Mouse (Mus musculus) hindbrain, embryonic 16.5 days (tissue): ENCODE results near the gene Ethe1. TPM values are rescaled to one million over a fixed set of nuclear protein-coding genes. Genes with fewer than 3 reads are reported as not detected.

Experiments used
- ATAC-seq: fragments of 200-750 bp; cut with Nextera tagmentation; 2 replicates; pipeline ENCODE4 v1.8.0; 2017; ENCODE audit warnings: moderate TSS enrichment, moderate library complexity
- H3K27ac ChIP-seq: fragments of 300-500 bp; sonication (generic); 2 replicates; pipeline ENCODE4 v1.5.1; 2014; ENCODE audit warnings: low read depth, mild to moderate bottlenecking, control low read depth, low read length, moderate library complexity
- H3K27me3 ChIP-seq: fragments of 300-500 bp; sonication (generic); replicated peaks from 2 replicates; pipeline ENCODE4 v1.6.1; 2014; ENCODE audit warnings: low read length; ENCODE audit not compliant: control insufficient read depth, insufficient read depth
- H3K36me3 ChIP-seq: fragments of 300-500 bp; sonication (generic); 2 replicates; pipeline ENCODE4 v1.6.1; 2014; ENCODE audit warnings: mild to moderate bottlenecking, low read length, moderate library complexity, mixed read lengths; ENCODE audit not compliant: control insufficient read depth, insufficient read depth
- H3K4me1 ChIP-seq: fragments of 300-500 bp; sonication (generic); 2 replicates; pipeline ENCODE4 v1.6.1; 2014; ENCODE audit warnings: low read depth, low read length; ENCODE audit not compliant: control insufficient read depth, insufficient read depth
- H3K4me2 ChIP-seq: fragments of 300-500 bp; sonication (generic); 2 replicates; pipeline ENCODE4 v1.6.1; 2014; ENCODE audit warnings: mild to moderate bottlenecking, low read length, control low read depth, moderate library complexity
- H3K4me3 ChIP-seq: fragments of 300-500 bp; sonication (generic); 2 replicates; pipeline ENCODE4 v1.5.1; 2014; ENCODE audit warnings: mild to moderate bottlenecking, low read length, control low read depth, moderate library complexity
- H3K9ac ChIP-seq: fragments of 300-500 bp; sonication (generic); 2 replicates; pipeline ENCODE4 v1.6.1; 2014; ENCODE audit warnings: low read depth, mild to moderate bottlenecking, control low read depth, low read length, moderate library complexity
- H3K9me3 ChIP-seq: fragments of 300-500 bp; sonication (generic); 2 replicates; pipeline ENCODE4 v1.6.1; 2014; ENCODE audit warnings: mild to moderate bottlenecking, low read length, moderate library complexity; ENCODE audit not compliant: control insufficient read depth
- WGBS: fragments of 180-500 bp; shearing (Covaris S2); extraction: QIAGEN DNeasy Blood & Tissue Kit; methylation state at CpG from one replicate; pipeline ENCODE4 v1.1.7; 2014; 5-methylcytosine and 5-hydroxymethylcytosine counted together
- polyA plus RNA-seq: library from polyadenylated mRNA; unstranded; fragments of >200 nt; fragmentation: Nextera tagmentation; extraction: Ambion mirVana; gene quantifications from 2 replicates; pipeline ENCODE4 v1.2.1, GENCODE M21; 2015

Ethe1 gene
- polyA plus RNA-seq, 1 experiment from 2014 or later: 30.9 TPM

DNA sequence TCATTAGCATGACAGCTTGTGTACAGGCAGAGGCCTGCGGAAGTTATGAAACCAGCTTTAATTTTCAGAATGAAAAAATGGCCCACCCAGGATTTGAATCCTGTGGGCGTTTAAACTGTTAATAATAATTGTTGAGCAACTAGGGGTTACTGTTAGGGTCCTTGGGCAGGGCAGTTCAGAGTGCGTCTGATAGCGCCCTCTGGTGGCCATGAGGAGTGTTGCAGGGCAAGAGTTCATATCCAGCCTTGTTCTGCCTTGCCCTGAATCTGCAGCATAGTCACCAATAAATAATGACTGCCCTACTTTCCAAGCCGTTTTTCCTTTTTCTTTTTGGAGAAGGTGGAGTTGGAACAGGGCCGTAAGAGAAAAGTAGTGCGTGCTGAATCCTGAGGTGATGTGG is 66.3 kb downstream of the Ethe1 start:
- Histone ChIP-seq H3K4me1 (no peaks in the 10 kb centered on the region), H3K9ac (no peak overlapping the region), H3K27ac (no peak overlapping the region), H3K4me2 (no peak overlapping the region), H3K36me3 (no peaks in the 10 kb centered on the region), H3K4me3 (no peak overlapping the region), H3K27me3 (no peaks in the 10 kb centered on the region), H3K9me3 (no peaks in the 10 kb centered on the region)
- no peak for ATAC-seq
- WGBS: 30% methylated on average over 7 of the region's 7 CpGs

Other genes starting within 250 kb of the Ethe1 start
- gene Lypd5, start 238.3 kb upstream of the Ethe1 start, polyA plus RNA-seq: not detected in 2 replicates
- gene Kcnn4, start 217.3 kb upstream of the Ethe1 start, polyA plus RNA-seq: 2.5 and 3.2 TPM in 2 replicates
- 38.2 and 38.9 TPM in 2 replicates for gene Smg9, start 187.9 kb upstream of the Ethe1 start, polyA plus RNA-seq
- not detected in 2 replicates for gene Irgc1, start 135.2 kb upstream of the Ethe1 start, polyA plus RNA-seq
- 1.8 and 2.2 TPM in 2 replicates for gene Plaur, start 125.1 kb upstream of the Ethe1 start, polyA plus RNA-seq
- gene Cadm4, start 105.5 kb upstream of the Ethe1 start, polyA plus RNA-seq: 47.0 and 68.0 TPM in 2 replicates
- 272 and 277 TPM in 2 replicates for gene Zfp428, start 80.5 kb upstream of the Ethe1 start, polyA plus RNA-seq
- 1.0 and 1.1 TPM in 2 replicates for gene AC161166.1, start 75.1 kb upstream of the Ethe1 start, polyA plus RNA-seq
- gene Irgq, start 56.9 kb upstream of the Ethe1 start, polyA plus RNA-seq: 19.2 and 24.7 TPM in 2 replicates
- gene Pinlyp, start 41.4 kb upstream of the Ethe1 start, polyA plus RNA-seq: not detected in 2 replicates
- gene Xrcc1, start 41.3 kb upstream of the Ethe1 start, polyA plus RNA-seq: 63.8 and 74.3 TPM in 2 replicates
- gene Zfp575, start 98 bp downstream of the Ethe1 start, polyA plus RNA-seq: 17.1 and 17.7 TPM in 2 replicates
- not detected in 2 replicates for gene Phldb3, start 23.2 kb downstream of the Ethe1 start, polyA plus RNA-seq
- 0.76 and 0.78 TPM in 2 replicates for gene Lypd3, start 49.0 kb downstream of the Ethe1 start, polyA plus RNA-seq
- not detected in 2 replicates for gene Tex101, start 89.1 kb downstream of the Ethe1 start, polyA plus RNA-seq
- not detected in 2 replicates for gene BC049730, start 121.7 kb downstream of the Ethe1 start, polyA plus RNA-seq
- gene Gm4763, start 139.4 kb downstream of the Ethe1 start, polyA plus RNA-seq: not detected in 2 replicates
- 0.20 and 0.52 TPM in 2 replicates for gene Cd177, start 172.8 kb downstream of the Ethe1 start, polyA plus RNA-seq
- gene Ceacam10, start 189.7 kb downstream of the Ethe1 start, polyA plus RNA-seq: 0.40 and 0.69 TPM in 2 replicates